Mouse (Mus musculus): ENCODE results near the gene Prss35.

GRCm38 (mm10) chr9:86693935-86694334 lies 49.5 kb upstream of the Prss35 start:
- no peak for TF ChIP-seq CTCF (IDR thresholded peaks at IDR 0.05; ENCODE audit: low read depth, low read length)
- TF ChIP-seq TAL1 (conservative IDR thresholded peaks at IDR 0.05; ENCODE audit: low read depth, low read length): no peak
